Mouse (Mus musculus): ENCODE measurements at regions not wholly inside any gene's neighbourhood (a gene's known extent, or its start where the extent isn't known, plus 50 kb on each side); places are given as distances from the start of the nearest gene placed in this dataset.
"Not testable (repeated sequence)": the region's sequence is repeated elsewhere in the genome, so short reads cannot be mapped to it uniquely, and the experiment has no call there.

DNA sequence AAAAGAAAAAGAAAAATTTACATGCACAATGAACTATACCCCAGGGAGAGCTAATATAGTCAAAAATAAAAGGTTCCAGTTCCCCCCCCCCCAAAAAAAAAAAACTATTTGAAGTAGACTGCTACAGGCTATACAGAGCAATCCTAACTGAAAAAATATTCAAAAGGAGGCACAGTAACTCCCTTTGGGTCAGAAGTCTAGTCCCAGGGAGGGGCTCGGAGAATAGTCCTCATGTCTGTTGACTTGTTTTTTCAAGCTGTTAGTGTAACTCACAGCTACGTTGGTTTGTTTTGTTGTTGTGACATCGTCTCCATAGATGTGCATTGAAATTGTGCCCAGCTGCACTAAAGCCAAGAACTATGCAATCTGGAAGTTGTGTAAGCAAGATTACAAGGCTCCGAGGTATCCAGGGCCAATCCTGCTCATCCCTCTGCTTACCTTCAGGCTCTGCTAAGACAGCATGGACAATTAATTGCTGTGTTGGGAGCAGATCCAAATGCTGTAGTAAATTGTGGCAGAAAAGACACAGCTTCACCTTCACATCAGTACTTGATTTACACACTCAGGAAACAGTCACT, 137.2 kb upstream of the Pnpt1 start:
- no peak for DNase-seq (ENCODE audit: low spot score in 2 of 2)

DNA sequence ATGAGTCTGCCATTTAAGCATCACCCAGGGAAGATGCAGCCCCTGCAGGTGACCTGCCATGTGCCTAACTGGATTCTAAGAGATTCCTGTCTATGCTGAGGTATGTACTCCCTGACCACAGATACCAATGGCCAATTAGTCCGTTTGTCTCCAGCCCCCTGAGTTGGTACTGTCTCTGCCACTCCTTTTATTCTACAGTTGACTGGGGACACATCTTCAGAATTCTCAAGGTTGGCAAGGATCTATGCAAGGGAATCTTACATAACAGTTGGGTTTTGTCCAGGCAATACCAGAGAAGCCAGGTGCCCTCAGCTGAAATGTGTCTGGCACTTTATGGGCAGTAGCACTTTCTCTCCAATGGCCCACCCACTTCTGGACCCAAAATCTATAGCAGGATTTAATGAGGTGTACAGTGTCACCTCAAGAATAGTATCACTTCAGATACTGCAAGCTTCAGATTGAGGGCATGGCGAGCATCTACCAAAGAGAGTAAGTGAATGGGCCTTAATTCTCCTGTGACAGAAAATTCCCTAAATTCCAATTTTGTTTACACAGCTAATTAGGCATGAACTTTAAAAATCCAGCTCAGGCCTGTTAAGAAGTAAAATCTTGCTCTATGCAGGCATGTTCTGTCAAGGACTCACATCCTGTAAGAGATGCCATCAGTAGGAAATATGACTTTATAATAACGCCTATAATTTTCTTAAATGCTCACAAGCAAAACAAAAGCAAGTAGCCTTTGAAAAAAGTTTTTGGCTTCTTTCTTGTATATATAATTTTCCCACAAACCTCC, 132.0 kb upstream of the Pnpt1 start:
- no peak for DNase-seq (ENCODE audit: low spot score in 2 of 2)

DNA sequence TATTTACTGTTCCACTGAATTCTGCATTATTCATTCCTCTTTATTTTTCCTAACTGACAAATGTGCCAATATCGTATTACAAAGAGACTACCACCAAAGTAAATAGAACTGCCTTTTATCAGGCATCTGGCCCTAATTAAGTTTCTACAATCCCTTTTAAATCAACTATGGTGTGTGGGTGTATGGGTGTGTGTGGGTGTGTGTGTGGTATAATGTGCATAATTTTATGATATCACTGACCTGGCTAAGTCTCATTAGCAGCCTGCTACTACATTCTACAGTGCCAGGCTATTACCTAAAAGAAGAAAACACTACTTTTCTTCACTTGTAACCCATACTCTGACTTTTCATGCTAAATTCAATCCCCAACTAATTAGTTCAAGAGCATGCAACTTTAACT, 131.3 kb upstream of the Pnpt1 start:
- DNase-seq (ENCODE audit: low spot score in 2 of 2): no peak

DNA sequence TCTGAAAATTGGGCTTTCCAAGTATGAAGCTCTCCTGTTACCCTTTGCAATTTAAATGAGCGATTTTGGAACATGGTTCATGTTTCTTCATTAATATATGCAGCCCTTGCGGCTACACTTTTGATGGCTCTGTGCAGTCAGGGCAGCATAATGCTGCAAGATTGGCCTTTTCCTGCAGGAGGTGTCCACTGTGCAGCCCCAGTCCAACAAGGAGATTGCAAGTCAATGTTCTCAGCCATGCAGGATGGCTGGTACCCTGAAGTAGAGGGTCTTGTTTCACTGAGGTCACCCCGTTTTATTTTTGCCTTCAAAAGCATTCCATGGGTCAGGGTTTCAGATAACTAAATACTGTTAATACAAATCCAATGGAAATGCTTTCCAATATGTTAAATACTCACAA, 130.9 kb upstream of the Pnpt1 start:
- no peak for DNase-seq (ENCODE audit: low spot score in 2 of 2)

DNA sequence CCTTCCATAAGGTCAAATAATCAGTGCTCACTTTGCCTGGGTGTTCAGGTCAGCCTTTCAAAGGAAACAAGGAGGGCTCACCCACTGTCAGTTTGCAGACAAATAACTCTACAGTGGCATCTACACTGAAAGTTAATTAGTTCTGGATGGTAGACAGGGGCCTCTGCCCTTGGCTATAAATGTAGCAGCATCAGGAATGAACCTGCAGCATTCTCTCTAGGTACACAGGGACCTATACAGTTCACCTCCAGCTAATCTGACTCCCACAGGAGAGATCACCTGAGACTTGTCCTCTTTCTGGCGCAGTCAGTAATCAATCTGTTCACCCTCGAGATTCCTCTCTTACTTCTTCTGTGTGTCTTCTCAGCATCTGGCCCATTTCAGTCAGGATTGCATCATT, 130.3 kb upstream of the Pnpt1 start:
- DNase-seq (ENCODE audit: low spot score in 2 of 2): no peak

DNA sequence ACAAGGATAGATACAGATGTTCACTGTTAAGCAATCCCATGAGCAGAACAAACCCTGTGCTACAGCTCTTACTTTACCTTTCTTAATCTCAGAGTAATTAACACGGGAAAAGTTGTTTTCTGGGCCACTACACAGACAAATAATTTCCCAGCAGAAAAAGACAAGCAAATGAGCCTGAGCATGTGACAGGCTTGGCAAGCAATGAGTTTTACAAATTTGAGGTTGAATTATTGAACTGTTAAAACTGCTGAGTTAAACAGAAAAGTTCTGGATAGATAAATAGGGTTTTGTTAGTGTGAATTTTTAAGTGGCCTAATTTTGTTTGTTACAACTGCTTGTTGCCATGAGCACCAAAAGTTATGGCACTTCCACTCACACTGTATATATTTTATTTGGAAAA, 113.1 kb upstream of the Pnpt1 start:
- DNase-seq (ENCODE audit: low spot score in 2 of 2): peak in 1 of 2 experiments; percentile 11

DNA sequence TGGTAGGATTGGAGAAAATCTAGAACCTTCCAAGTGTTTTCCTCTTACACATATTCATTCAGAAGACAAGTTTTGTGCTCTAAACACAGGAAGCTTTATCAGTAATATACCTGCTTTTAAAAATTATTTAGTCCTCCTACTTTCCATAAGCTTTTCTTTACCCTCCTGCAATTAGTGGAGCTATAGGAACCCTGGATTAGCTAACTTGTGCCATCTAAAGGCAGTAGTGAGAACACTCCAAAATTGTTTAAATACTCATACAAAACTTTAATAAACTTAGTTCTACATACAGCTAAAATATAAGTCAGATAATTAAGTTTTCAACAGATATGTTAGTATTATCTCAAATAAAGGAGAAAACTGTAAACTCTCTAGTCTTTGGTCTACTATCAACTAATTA, 89.7 kb upstream of the Pnpt1 start:
- DNase-seq (ENCODE audit: low spot score in 2 of 2): no peak

DNA sequence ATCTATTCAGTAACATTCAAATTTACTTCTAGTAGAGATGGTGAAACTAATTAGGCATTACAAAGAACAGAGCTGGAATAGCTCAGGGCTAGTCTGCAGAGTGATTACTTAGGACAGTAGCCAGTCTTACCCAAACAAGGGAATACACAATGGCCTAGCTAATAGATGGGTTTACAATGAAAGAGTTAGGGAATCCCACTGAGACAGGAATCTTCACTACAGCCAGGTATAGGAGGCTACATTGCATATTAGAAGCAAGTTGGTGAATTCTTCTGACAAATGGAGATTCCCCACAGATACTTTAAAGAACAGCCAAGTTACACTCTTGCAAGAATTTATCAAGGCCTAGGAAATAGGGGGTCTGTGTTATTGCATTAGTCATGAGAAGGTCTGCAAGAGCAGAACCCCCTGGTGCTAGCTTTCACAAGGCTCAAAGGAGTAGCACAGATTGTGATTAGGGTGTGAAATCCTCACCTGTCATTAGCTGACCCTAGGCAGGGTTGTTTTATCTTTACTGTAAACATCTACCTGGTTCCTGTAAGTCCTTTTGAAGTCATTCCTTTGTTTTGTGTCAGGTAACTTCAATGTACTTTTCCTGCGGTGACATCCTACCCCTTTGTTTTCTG, 82.4 kb upstream of the Pnpt1 start:
- DNase-seq (ENCODE audit: low spot score in 2 of 2): not testable (repeated sequence)

DNA sequence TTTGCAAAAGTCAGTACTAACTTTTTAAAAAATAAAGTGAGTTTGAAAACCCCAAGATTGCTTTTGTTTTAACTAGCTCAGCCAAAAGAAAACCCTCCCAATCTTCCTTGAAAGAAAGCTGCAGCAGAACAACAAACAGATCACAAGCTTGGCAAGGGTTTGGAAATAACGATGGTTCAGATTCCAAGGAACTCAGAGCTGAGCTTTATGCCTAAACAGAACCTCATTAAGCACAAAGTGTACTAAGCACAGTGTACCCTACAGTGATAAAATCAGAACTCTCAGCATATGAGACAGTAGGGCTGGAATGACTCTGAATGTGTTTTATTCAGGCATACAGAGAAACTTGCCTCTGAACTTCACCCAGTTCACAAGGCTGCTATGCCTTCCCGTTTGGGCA, 77.9 kb upstream of the Pnpt1 start:
- DNase-seq (ENCODE audit: low spot score in 2 of 2): peak in 1 of 2 experiments; percentile 39

DNA sequence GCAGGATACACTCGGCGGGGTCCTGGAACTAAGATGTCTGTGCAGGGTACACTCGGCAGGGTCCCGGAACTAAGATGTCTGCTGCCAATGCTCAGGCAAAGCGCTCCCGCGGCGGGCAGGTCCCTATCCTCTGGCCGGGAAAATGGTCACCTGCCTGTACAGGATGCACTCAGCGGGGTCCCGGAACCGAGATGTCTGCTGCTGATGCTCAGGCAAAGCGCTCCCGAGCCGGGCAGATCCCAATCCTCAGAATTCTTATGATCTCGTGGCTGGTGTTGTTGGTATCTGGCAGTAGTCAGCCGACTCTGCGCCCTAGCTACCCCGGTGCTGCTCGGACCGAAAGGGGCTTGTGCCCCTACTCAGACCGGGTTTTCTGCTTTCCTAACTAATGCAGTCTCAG, 61.0 kb upstream of the Pnpt1 start:
- DNase-seq (ENCODE audit: low spot score in 2 of 2): not testable (repeated sequence)

DNA sequence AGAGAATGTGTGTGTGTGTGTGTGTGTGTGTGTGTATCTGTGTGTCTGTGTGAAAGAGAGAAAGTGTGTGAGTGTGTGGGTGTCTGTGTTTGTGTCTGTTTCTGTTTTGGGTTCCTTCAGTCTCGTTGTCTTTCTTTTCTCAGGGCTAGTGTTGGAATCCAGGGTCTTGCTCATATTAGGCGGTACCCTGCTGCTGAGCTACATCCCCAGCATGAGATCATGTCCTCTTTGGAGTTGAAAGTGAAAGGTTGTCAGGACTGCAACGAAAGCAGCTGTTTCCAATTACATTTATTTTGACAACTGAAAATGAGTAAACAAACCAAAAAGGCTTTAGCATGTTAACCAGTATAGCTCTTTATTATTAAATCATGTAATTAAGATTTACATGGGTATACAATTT, 58.3 kb upstream of the Pnpt1 start:
- no peak for DNase-seq (ENCODE audit: low spot score in 2 of 2)
